Mouse (Mus musculus) spleen, adult 2 months (tissue): Measurements from ENCODE around the gene Emilin2.

Experiments
- CTCF ChIP-seq: fragments of 200-500 bp; IDR thresholded peaks from 2 replicates; pipeline ENCODE4 v1.5.1; 2011; ENCODE audit warnings: mild to moderate bottlenecking, inconsistent platforms; ENCODE audit not compliant: insufficient read depth, insufficient read length, insufficient replicate concordance; ENCODE audit errors: extremely low read depth
- POLR2A ChIP-seq: fragments of 200-500 bp; IDR thresholded peaks from 2 replicates; pipeline ENCODE4 v1.6.1; 2011; ENCODE audit warnings: low read depth, low read length, inconsistent platforms

- TF ChIP-seq POLR2A: no peak
- TF ChIP-seq CTCF: no peak
These were observed 99.7 kb downstream of the Emilin2 start for GRCm38 (mm10) chr17:71211962-71212646.
